Mouse (Mus musculus) brain, adult 2 months (tissue): ENCODE results near the gene Ahcyl1.

Experiments used
- DNase-seq: peaks from one replicate; pipeline ENCODE4 v3.0.0; 2011; ENCODE audit warnings: low read depth, low spot score

Gene Ahcyl1

GRCm38 (mm10) chr3:107617800-107618199, 78.6 kb downstream of the Ahcyl1 start:
- no peak for DNase-seq
